Mouse (Mus musculus): ENCODE measurements around the gene Gm17374. TPM values are rescaled to one million over a fixed set of nuclear protein-coding genes. Genes with fewer than 3 reads are reported as not detected.
"Not testable (repeated sequence)": the region's sequence is repeated elsewhere in the genome, so short reads cannot be mapped to it uniquely, and the experiment has no call there.

The Gm17374 gene
- not detected in 2 replicates for polyA plus RNA-seq (2015; fragmentation: Nextera tagmentation; extraction: Ambion mirVana)

GRCm38 (mm10) chr2:140151743-140152142, at the start of gene Gm17374:
Gm17374 (plus strand) TSS chr2:140152043.
- H3K36me3 ChIP-seq: peaks cover 42% of the 10 kb centered on the region
- WGBS: 89% methylated on average over 4 of the region's 4 CpGs
- not testable (repeated sequence) for H3K27me3 ChIP-seq; H3K4me2 ChIP-seq; H3K4me3 ChIP-seq; H3K9me3 ChIP-seq (replicated peaks); H3K9ac ChIP-seq; ATAC-seq (replicated peaks; ENCODE audit: insufficient number of reproducible peaks, insufficient read depth, low FRiP score, low read depth); H3K27ac ChIP-seq; H3K4me1 ChIP-seq (replicated peaks)

- WGBS: 50% methylated on average over 3 of the region's 3 CpGs
- Histone ChIP-seq H3K4me1 (replicated peaks) (no peaks in the 10 kb centered on the region), H3K36me3 (no peaks in the 10 kb centered on the region), H3K4me2 (no peak overlapping the region), H3K27me3 (no peaks in the 10 kb centered on the region), H3K27ac (no peak overlapping the region), H3K4me3 (no peak overlapping the region), H3K9me3 (replicated peaks) (no peaks in the 10 kb centered on the region), H3K9ac (no peak overlapping the region)
- ATAC-seq (replicated peaks; ENCODE audit: insufficient number of reproducible peaks, insufficient read depth, low FRiP score, low read depth): no peak
These were observed 46.9 kb upstream of the Gm17374 start for GRCm38 (mm10) chr2:140104951-140105350.

GRCm38 (mm10) chr2:140107641-140108040, 44.2 kb upstream of the Gm17374 start:
- H3K9ac ChIP-seq: no peak overlapping the region
- no peak for ATAC-seq (replicated peaks; ENCODE audit: insufficient number of reproducible peaks, insufficient read depth, low FRiP score, low read depth)
- no peak overlapping the region for H3K4me2 ChIP-seq
- no peaks in the 10 kb centered on the region for H3K9me3 ChIP-seq (replicated peaks)
- no peaks in the 10 kb centered on the region for H3K27me3 ChIP-seq
- no peak overlapping the region for H3K27ac ChIP-seq
- no peaks in the 10 kb centered on the region for H3K4me1 ChIP-seq (replicated peaks)
- WGBS: 84% methylated on average over 4 of the region's 4 CpGs
- H3K4me3 ChIP-seq: no peak overlapping the region
- H3K36me3 ChIP-seq: no peaks in the 10 kb centered on the region

- ATAC-seq (replicated peaks; ENCODE audit: insufficient number of reproducible peaks, insufficient read depth, low FRiP score, low read depth): peak; percentile 58; the same call in 1 of the 2 replicates
- Histone ChIP-seq H3K36me3 (no peaks in the 10 kb centered on the region), H3K27me3 (no peaks in the 10 kb centered on the region), H3K4me1 (replicated peaks) (no peaks in the 10 kb centered on the region), H3K4me2 (no peak overlapping the region), H3K4me3 (no peak overlapping the region), H3K9ac (no peak overlapping the region), H3K27ac (no peak overlapping the region), H3K9me3 (replicated peaks) (no peaks in the 10 kb centered on the region)
- WGBS: 41% methylated on average over 1 of the region's 1 CpGs
These were observed 42.9 kb upstream of the Gm17374 start for GRCm38 (mm10) chr2:140108945-140109344.

- Histone ChIP-seq H3K27ac (no peak overlapping the region), H3K36me3 (no peaks in the 10 kb centered on the region), H3K4me2 (no peak overlapping the region), H3K9me3 (replicated peaks) (no peaks in the 10 kb centered on the region), H3K4me1 (replicated peaks) (no peaks in the 10 kb centered on the region), H3K9ac (no peak overlapping the region), H3K27me3 (no peaks in the 10 kb centered on the region), H3K4me3 (no peak overlapping the region)
- ATAC-seq (replicated peaks; ENCODE audit: insufficient number of reproducible peaks, insufficient read depth, low FRiP score, low read depth): no peak
- WGBS: 77% methylated on average over 8 of the region's 8 CpGs
These were observed 38.0 kb upstream of the Gm17374 start for GRCm38 (mm10) chr2:140113851-140114250.

- no peak overlapping the region for H3K9ac ChIP-seq
- H3K27me3 ChIP-seq: no peaks in the 10 kb centered on the region
- H3K36me3 ChIP-seq: peaks cover 68% of the 10 kb centered on the region
- no peaks in the 10 kb centered on the region for H3K4me1 ChIP-seq (replicated peaks)
- H3K4me3 ChIP-seq: no peak overlapping the region
- 80% methylated on average over 2 of the region's 2 CpGs for WGBS
- no peak overlapping the region for H3K4me2 ChIP-seq
- H3K9me3 ChIP-seq (replicated peaks): no peaks in the 10 kb centered on the region
- ATAC-seq (replicated peaks; ENCODE audit: insufficient number of reproducible peaks, insufficient read depth, low FRiP score, low read depth): no peak
- no peak overlapping the region for H3K27ac ChIP-seq
These were observed 26.3 kb upstream of the Gm17374 start for GRCm38 (mm10) chr2:140125516-140125915.

- Histone ChIP-seq H3K36me3 (peaks cover 51% of the 10 kb centered on the region), H3K9ac (no peak overlapping the region), H3K27me3 (no peaks in the 10 kb centered on the region), H3K9me3 (replicated peaks) (no peaks in the 10 kb centered on the region), H3K4me3 (no peak overlapping the region), H3K4me2 (no peak overlapping the region), H3K27ac (no peak overlapping the region), H3K4me1 (replicated peaks) (no peaks in the 10 kb centered on the region)
- WGBS: 73% methylated on average over 3 of the region's 3 CpGs
- no peak for ATAC-seq (replicated peaks; ENCODE audit: insufficient number of reproducible peaks, insufficient read depth, low FRiP score, low read depth)
These were observed 7.4 kb downstream of the Gm17374 start for GRCm38 (mm10) chr2:140159186-140159730.

- Histone ChIP-seq H3K4me3 (no peak overlapping the region), H3K4me1 (replicated peaks) (no peaks in the 10 kb centered on the region), H3K36me3 (peaks cover 26% of the 10 kb centered on the region), H3K27ac (no peak overlapping the region), H3K9ac (no peak overlapping the region), H3K4me2 (no peak overlapping the region), H3K27me3 (no peaks in the 10 kb centered on the region), H3K9me3 (replicated peaks) (no peaks in the 10 kb centered on the region)
- WGBS: 85% methylated on average over 5 of the region's 5 CpGs
- ATAC-seq (replicated peaks; ENCODE audit: insufficient number of reproducible peaks, insufficient read depth, low FRiP score, low read depth): no peak
These were observed 11.6 kb downstream of the Gm17374 start for GRCm38 (mm10) chr2:140163351-140163854.

GRCm38 (mm10) chr2:140169057-140169456, 17.2 kb downstream of the Gm17374 start:
- Histone ChIP-seq H3K9me3 (replicated peaks) (no peaks in the 10 kb centered on the region), H3K4me3 (no peak overlapping the region), H3K4me2 (peak overlapping the region; percentile 79; the same call in 1 of the 2 replicates), H3K9ac (no peak overlapping the region), H3K36me3 (peaks cover 12% of the 10 kb centered on the region), H3K4me1 (replicated peaks) (peaks cover 12% of the 10 kb centered on the region), H3K27me3 (no peaks in the 10 kb centered on the region), H3K27ac (no peak overlapping the region)
- 66% methylated on average over 1 of the region's 1 CpGs for WGBS
- no peak for ATAC-seq (replicated peaks; ENCODE audit: insufficient number of reproducible peaks, insufficient read depth, low FRiP score, low read depth)

- peak; percentile 95 for ATAC-seq (replicated peaks; ENCODE audit: insufficient number of reproducible peaks, insufficient read depth, low FRiP score, low read depth)
- under 1% methylated on average over 43 of the region's 43 CpGs for WGBS
- Histone ChIP-seq H3K27me3 (no peaks in the 10 kb centered on the region), H3K4me2 (peak within 1 kb of the TSS; percentile 79), H3K9me3 (replicated peaks) (no peaks in the 10 kb centered on the region), H3K36me3 (peaks cover 13% of the 10 kb centered on the region), H3K4me1 (replicated peaks) (peaks cover 12% of the 10 kb centered on the region), H3K27ac (peak within 1 kb of the TSS; percentile 91), H3K4me3 (peak within 1 kb of the TSS; percentile 86), H3K9ac (peak within 1 kb of the TSS; percentile 88)
These were observed 18.4 kb downstream of the Gm17374 start, which contains the start of the genes Esf1 and Ndufaf5 for GRCm38 (mm10) chr2:140170127-140170802. Esf1 (minus strand) TSS chr2:140170564. Ndufaf5 (plus strand) TSS chr2:140170649.

GRCm38 (mm10) chr2:140170803-140171553, 19.1 kb downstream of the Gm17374 start:
- H3K4me1 ChIP-seq (replicated peaks): peaks cover 12% of the 10 kb centered on the region
- peak overlapping the region; percentile 86 for H3K4me3 ChIP-seq
- 6% methylated on average over 28 of the region's 28 CpGs for WGBS
- peak overlapping the region; percentile 88 for H3K9ac ChIP-seq
- peak overlapping the region; percentile 79 for H3K4me2 ChIP-seq
- ATAC-seq (replicated peaks; ENCODE audit: insufficient number of reproducible peaks, insufficient read depth, low FRiP score, low read depth): peak; percentile 86
- H3K9me3 ChIP-seq (replicated peaks): no peaks in the 10 kb centered on the region
- H3K27ac ChIP-seq: peak overlapping the region; percentile 91
- no peaks in the 10 kb centered on the region for H3K27me3 ChIP-seq
- peaks cover 13% of the 10 kb centered on the region for H3K36me3 ChIP-seq

Data from heart, embryonic 15.5 days (tissue).